Comparison of ENCODE assay signal across 18 mouse cellular contexts in the genomic region with DNA sequence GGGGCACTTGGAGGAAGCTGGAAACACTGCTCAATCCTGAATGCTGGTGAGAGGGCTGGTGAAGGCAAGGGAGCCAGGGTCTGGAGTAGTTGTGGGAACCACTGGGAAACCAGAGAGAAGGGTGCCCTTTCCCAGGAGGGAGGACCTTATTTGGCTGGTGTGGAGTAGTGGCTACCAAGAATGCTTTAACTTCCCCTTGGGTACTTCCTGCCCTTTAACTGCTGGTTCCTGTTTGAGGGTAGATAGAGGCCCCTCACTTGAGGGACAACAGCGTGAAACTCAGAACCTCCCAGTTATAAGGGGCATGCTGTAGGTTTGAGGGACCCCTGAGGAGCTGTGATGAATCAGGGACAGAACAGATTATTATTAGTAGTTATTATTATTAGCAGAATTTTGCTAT. TPM values are rescaled to one million over a fixed set of nuclear protein-coding genes. Genes with fewer than 3 reads are reported as not detected.
DNase-seq lines count a peak whose midpoint lies in the region; ATAC-seq lines count a peak whose summit lies in the region.
"Had no signal": no experiment of that assay in that cellular context is flagged by ENCODE, and none has a peak within 500 bp of the region (broad histone marks: within the 10 kb centered on the region; RNA-seq: fewer than 3 reads in every experiment).

No protein-coding gene starts in this region.

- DNase-seq in heart, adult 11 months: peak; percentile 94
- DNase-seq in heart, postnatal 36 days: no peak
- DNase-seq in thymus, postnatal 0 days (ENCODE audit: low spot score): peak; percentile 33
- DNase-seq in thymus, postnatal 4 days: no peak
- no peak for DNase-seq in liver, embryonic 13.5 days
- DNase-seq in urinary bladder, postnatal 10 days (ENCODE audit: low spot score): no peak
- no peak for DNase-seq in ovary, adult 18-20 months (ENCODE audit: low spot score)
- no peak for DNase-seq in lung, postnatal 10 days
- DNase-seq: adrenal gland, postnatal 25 days; cerebellum, adult 8-10 months; gastrocnemius, adult 2 months; kidney, postnatal 25 days; lung, adult 2 months; midbrain, embryonic 14.5 days had no signal

- 0 out of 2 replicates have a peak overlapping the region, but pooled peaks have one; percentile 28 for H3K4me2 ChIP-seq in liver, embryonic 13.5 days
- H3K4me2 ChIP-seq: stomach, embryonic 15.5 days had no signal

- H3K36me3 ChIP-seq in liver, embryonic 13.5 days: no peaks in the 10 kb centered on the region
- H3K36me3 ChIP-seq: embryonic facial prominence, embryonic 10.5 days; stomach, embryonic 15.5 days had no signal

- no peak for ATAC-seq in liver, embryonic 13.5 days (ENCODE audit: low read depth)

- peaks cover 5% of the 10 kb centered on the region for H3K27me3 ChIP-seq in liver, embryonic 13.5 days
- H3K27me3 ChIP-seq: stomach, embryonic 15.5 days had no signal

- H3K9me3 ChIP-seq in liver, embryonic 13.5 days (replicated peaks): no peaks in the 10 kb centered on the region
- H3K9me3 ChIP-seq: embryonic facial prominence, embryonic 10.5 days; stomach, embryonic 15.5 days had no signal

- H3K27ac ChIP-seq in liver, embryonic 13.5 days: peak overlapping the region; percentile 76
- H3K27ac ChIP-seq: embryonic facial prominence, embryonic 10.5 days; gastrocnemius, adult 2 months had no signal

- H3K4me3 ChIP-seq in liver, embryonic 13.5 days (replicated peaks): no peak overlapping the region
- H3K4me3 ChIP-seq: embryonic facial prominence, embryonic 10.5 days; gastrocnemius, adult 2 months; stomach, embryonic 15.5 days had no signal

- intact Hi-C loops in heart, postnatal 36 days (cut with DNase I): no loop called here

- 6% methylated on average over 1 of the region's 1 CpGs for WGBS in liver, embryonic 13.5 days (ENCODE audit: insufficient replicate concordance)

- H3K4me1 ChIP-seq in liver, embryonic 13.5 days (replicated peaks): peaks cover 38% of the 10 kb centered on the region

- H3K9ac ChIP-seq in liver, embryonic 13.5 days: no peak overlapping the region
- H3K9ac ChIP-seq: stomach, embryonic 15.5 days had no signal

RNA-seq across cellular contexts. Expression of gene Lst1, which starts 0.9 kb away (rescaled TPM):
- 1 to 10 TPM; 3.3 to 3.7 TPM for total RNA-seq in heart, postnatal 36 days (2021)
- polyA plus RNA-seq in thymus, postnatal 0 days (2015; fragmentation: Nextera tagmentation; extraction: Ambion mirVana): 35.3 and 41.8 TPM in 2 replicates
- 21.6 and 29.0 TPM in 2 replicates for polyA plus RNA-seq in liver, embryonic 13.5 days (2015; fragmentation: Nextera tagmentation; extraction: Ambion mirVana)

RNA-seq across cellular contexts. Expression of gene Ltb, which starts 5.1 kb away (rescaled TPM):
- total RNA-seq in heart, postnatal 36 days (2021): 1 to 10 TPM; 1.0 to 1.6 TPM
- polyA plus RNA-seq in thymus, postnatal 0 days (2015; fragmentation: Nextera tagmentation; extraction: Ambion mirVana): 144 and 167 TPM in 2 replicates
- 0.53 and 0.80 TPM in 2 replicates for polyA plus RNA-seq in liver, embryonic 13.5 days (2015; fragmentation: Nextera tagmentation; extraction: Ambion mirVana)
- total RNA-seq: gastrocnemius, adult 2 months had no signal

RNA-seq across cellular contexts. Expression of gene Tnf, which starts 12.6 kb away (rescaled TPM):
- total RNA-seq in heart, postnatal 36 days (2021): under 1 TPM; 0.53 to 0.57 TPM
- 4.2 and 5.7 TPM in 2 replicates for polyA plus RNA-seq in thymus, postnatal 0 days (2015; fragmentation: Nextera tagmentation; extraction: Ambion mirVana)
- polyA plus RNA-seq in liver, embryonic 13.5 days (2015; fragmentation: Nextera tagmentation; extraction: Ambion mirVana): 0.25 and 0.35 TPM in 2 replicates
- total RNA-seq: gastrocnemius, adult 2 months; left cerebral cortex, postnatal 14 days had no signal
- polyA plus RNA-seq: embryonic facial prominence, embryonic 10.5 days; heart, embryonic 14.5 days; midbrain, embryonic 14.5 days had no signal

RNA-seq across cellular contexts. Expression of gene Aif1, which starts 13.3 kb away (rescaled TPM):
- 1 to 10 TPM; 2.0 to 6.2 TPM for total RNA-seq in heart, postnatal 36 days (2021)
- 45.2 and 47.2 TPM in 2 replicates for polyA plus RNA-seq in thymus, postnatal 0 days (2015; fragmentation: Nextera tagmentation; extraction: Ambion mirVana)
- polyA plus RNA-seq in liver, embryonic 13.5 days (2015; fragmentation: Nextera tagmentation; extraction: Ambion mirVana): 17.4 and 18.5 TPM in 2 replicates

RNA-seq across cellular contexts. Expression of gene Lta, which starts 16.0 kb away (rescaled TPM):
- under 1 TPM in 1 of 2 experiments, not detected in 1; 0.19 TPM for total RNA-seq in heart, postnatal 36 days (2021)
- polyA plus RNA-seq in thymus, postnatal 0 days (2015; fragmentation: Nextera tagmentation; extraction: Ambion mirVana): 4.4 and 4.7 TPM in 2 replicates
- 0.07 and 0.10 TPM in 2 replicates for polyA plus RNA-seq in liver, embryonic 13.5 days (2015; fragmentation: Nextera tagmentation; extraction: Ambion mirVana)
- polyA plus RNA-seq: embryonic facial prominence, embryonic 10.5 days; heart, embryonic 14.5 days had no signal

Comparison
In these comparisons a context has a peak if more than half of its experiments do, and no peak if none do; other contexts are left out.
1. DNase-seq: peak in heart, adult 11 months (single experiment) and thymus, postnatal 0 days (single experiment); none in heart, postnatal 36 days (0 of 2), thymus, postnatal 4 days (single experiment), liver, embryonic 13.5 days (single experiment), urinary bladder, postnatal 10 days (single experiment), ovary, adult 18-20 months (single experiment) and lung, postnatal 10 days (single experiment).
2. RNA of gene Ltb, which starts 5.1 kb away (polyA plus RNA-seq): 144 to 167 TPM in thymus, postnatal 0 days; 0.53 to 0.80 TPM in liver, embryonic 13.5 days; every median in the first group is over 10 times any median in the second.